Mouse (Mus musculus) adrenal gland, adult (tissue): Measurements from ENCODE around the gene Top1.

Experiments
- DNase-seq, 2 experiments: peaks; one replicate each; pipeline ENCODE4 v3.0.0; 2022 to 2023; ENCODE audit warnings: low spot score in 1 of 2; ENCODE audit not compliant: inconsistent age in 2 of 2

The Top1 gene

GRCm38 (mm10) chr2:160645614-160646137 is at the start of gene Top1:
Gene Top1 (plus strand): TSS chr2:160645888.
- DNase-seq, result peak; percentile 99 to 100

GRCm38 (mm10) chr2:160597582-160598281 is 48.0 kb upstream of the Top1 start:
- DNase-seq, result peak; percentile 61 to 90

DNA sequence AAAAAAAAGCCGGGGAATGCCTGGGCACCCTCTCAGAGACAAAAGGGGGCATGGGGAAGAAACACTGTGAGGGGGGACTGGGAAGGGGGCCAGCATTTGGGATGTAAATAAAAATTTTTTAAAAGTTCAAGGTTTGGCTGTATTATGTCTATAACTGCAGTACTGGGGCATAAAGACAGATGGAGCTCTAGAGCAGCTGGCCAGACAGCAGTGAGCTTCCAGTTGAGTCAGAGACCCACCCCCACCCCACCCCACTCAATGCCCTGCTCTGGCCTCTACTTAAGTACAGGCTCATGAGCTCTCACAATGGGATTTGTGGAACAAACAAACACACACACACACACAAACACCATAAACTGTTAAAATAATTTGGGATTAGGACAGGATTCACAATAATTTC is 43.9 kb upstream of the Top1 start:
- DNase-seq, result peak; percentile 27 to 72

- no peak for DNase-seq
These were observed 42.3 kb upstream of the Top1 start for GRCm38 (mm10) chr2:160603154-160603933.

DNA sequence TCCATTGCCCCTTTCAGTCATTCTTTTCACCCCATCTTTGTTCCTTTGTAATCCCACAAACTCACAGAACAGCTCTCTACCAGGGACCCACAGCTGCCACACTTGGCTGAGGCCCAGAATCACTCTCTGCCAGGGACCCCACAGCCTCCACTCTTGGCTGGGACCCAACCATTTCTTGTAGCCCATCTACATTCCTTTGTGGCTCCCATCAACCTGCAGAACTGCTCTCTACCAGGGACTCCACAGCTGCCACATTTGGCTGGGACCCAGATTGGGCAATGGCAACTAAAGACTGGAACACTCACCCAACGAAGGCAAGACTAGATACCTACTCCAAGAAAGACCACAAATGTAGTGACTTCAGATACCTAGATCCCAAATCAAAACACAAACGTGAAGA is 35.7 kb upstream of the Top1 start:
- DNase-seq, result no peak

DNA sequence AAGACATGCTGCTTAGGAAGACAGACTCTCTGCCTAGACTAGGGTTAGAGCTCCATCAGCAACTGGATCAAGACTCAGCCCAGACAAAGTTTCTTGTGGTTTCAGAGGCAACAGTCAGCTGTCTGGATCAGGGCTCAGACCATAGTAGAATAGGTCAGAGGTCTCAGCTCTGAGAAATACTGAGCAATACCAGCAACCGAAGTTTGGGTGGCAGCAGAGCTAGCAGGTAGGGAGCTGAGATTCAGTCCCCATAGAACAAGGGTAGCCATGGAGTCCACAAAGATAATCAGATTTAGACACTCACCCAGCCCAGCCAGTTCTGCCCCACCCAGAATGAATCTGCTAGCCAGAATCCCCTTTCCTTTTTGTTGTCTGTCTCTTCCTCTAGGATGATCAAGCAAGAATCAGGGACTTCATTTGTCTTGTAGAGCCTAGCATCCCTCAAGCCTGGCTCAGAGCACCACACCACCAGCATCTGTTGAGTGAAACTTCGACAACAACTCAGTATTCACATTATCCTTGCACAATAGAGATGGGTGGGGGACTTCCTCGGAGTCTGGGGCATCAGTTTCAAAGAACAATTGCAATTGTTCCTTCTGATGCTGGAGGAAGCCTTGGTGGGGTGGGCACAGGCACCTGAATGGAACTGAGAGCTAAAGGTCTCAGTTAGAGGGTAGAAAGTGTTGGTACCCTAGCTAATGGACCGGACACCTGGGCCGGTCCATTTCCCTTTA is 32.3 kb upstream of the Top1 start:
- peak in 1 of 2 experiments; percentile 20 for DNase-seq

DNA sequence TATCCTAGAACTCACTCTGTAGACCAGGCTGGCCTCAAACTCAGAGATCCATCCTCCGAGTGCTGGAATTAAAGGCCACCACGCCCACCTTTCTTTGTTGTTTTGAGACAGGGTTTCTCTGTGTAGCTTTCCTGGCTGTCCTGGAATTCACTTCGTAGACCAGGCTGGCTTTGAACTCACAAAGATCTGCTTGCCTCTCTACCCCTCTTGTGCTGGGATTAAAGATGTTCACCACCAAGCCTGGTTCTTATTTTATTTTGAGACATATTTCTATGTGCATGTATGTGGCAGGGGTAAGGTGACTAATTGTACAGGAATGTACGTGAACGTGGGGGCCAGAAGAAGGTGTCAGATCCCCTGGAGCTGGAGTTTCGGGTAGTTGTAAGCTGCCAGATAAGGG is 27.9 kb upstream of the Top1 start:
- DNase-seq, result no peak

GRCm38 (mm10) chr2:160618619-160619220 is 27.0 kb upstream of the Top1 start:
- DNase-seq, result no peak

GRCm38 (mm10) chr2:160619300-160619699 is 26.4 kb upstream of the Top1 start:
- DNase-seq, result no peak

- DNase-seq, result peak; percentile 84 to 92
These were observed 25.9 kb upstream of the Top1 start for GRCm38 (mm10) chr2:160619831-160620230.

GRCm38 (mm10) chr2:160620279-160620963 is 25.3 kb upstream of the Top1 start:
- peak; percentile 42 to 83 for DNase-seq

DNA sequence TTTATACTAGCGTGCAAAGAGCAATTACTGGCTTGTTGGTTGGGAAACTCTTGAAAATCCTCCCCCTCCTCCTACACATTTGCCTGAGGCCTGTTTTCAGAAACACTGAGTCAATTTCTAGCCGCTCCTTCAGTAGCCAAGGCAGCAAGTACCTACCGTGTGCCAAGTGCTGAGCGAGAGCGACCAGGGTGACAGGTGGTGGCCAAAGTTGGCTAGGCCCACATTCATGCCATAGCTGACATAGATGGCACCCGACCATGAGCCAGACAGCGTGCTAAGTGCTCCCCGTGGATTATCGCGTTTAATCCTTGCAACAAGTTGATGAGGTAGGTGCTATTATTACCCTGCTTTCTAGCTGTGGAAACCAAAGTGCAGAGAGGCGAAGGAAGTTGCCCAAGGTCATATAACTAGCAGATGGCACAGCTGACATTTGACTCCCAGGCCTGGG is 24.7 kb upstream of the Top1 start:
- DNase-seq, result no peak

DNA sequence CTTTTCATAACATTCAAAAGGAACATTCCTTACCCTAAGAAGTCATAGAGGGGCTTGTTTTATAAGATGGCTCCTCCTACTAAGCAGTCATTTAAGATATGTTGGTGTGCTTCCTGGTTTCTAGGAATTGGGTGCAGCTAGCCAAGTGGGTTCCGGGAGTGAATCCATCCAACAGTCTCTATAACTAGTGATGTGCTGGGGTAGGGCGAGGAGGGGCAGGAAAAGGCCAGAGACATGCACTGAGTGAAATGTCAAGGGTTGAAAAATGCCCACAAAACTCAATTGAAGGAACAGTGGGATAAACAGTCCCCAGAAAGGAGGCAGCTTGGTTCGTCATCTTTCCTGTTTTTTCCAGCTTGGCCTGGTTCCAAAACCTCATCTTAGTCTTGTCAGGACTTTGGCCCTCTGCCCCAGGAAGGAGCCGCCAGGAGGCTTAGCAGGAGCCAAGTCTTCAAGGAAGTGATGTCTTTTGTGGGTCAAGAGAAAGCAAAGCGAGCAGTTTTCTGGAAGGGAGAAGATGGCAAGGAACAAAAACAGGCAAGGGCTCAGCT is 24.0 kb upstream of the Top1 start:
- peak; percentile 86 to 95 for DNase-seq

- DNase-seq, result no peak
These were observed 23.0 kb upstream of the Top1 start for GRCm38 (mm10) chr2:160622646-160623045.

GRCm38 (mm10) chr2:160623745-160624144 is 21.9 kb upstream of the Top1 start:
- no peak for DNase-seq

GRCm38 (mm10) chr2:160627207-160628025 is 18.3 kb upstream of the Top1 start:
- DNase-seq, result no peak

GRCm38 (mm10) chr2:160628055-160628454 is 17.6 kb upstream of the Top1 start:
- DNase-seq, result no peak

- DNase-seq, result no peak
These were observed 16.8 kb upstream of the Top1 start for GRCm38 (mm10) chr2:160628666-160629527.

GRCm38 (mm10) chr2:160629528-160629830 is 16.2 kb upstream of the Top1 start:
- DNase-seq, result no peak
